Mouse (Mus musculus): Measurements from ENCODE around the gene Cpb2.

Gene Cpb2

GRCm38 (mm10) chr14:75242087-75242486 is at the start of gene Cpb2:
Cpb2 (plus strand) TSS chr14:75242287.
- DNase-seq (ENCODE audit: low spot score in 2 of 2) = no peak

DNA sequence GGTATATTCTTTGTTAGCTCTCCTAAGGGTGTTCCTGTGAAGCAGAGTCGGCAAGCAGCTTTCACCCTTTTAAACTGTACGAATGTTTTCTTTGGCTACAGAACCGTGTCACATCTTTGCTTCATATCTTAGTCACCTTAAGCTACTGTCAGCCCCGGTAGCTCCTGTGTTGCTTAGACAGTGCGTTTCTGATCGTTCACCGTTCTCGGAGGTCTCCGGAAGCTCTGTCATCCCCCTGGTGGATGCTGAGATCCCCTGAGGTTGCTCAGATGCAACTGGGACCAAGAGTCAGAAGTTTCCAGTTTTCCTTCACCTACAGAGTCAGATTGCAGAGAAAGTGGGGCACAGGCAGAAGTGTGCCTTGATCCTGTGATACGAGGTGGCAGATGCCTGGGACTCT is 49.7 kb upstream of the Cpb2 start:
- DNase-seq (ENCODE audit: low spot score in 2 of 2) = no peak

DNA sequence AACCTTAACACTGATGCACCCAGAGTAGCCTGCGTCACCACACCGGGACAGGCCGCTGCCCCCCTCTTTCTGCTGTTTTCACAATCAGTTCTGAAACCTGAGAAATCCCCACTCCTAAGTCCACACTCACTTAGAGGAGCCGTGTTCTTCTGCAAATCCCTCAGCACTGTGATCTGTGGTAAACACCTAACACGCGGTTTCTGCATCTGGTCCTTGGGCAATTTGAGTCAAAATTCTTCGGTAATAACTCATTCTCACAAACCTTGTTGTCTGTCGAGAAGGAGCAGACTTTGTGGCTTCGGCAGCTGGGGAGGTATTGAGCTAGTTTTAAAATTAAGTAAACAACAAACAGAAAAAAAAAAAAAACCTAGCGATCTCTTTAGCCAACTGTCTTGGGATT is 49.2 kb upstream of the Cpb2 start:
- DNase-seq (ENCODE audit: low spot score in 2 of 2) = no peak

- DNase-seq (ENCODE audit: low spot score in 2 of 2) = peak; percentile 34 to 66
Measured at GRCm38 (mm10) chr14:75195530-75195929, 46.6 kb upstream of the Cpb2 start.

- peak; percentile 66 to 81 for DNase-seq (ENCODE audit: low spot score in 2 of 2)
Measured at GRCm38 (mm10) chr14:75197027-75197426, 45.1 kb upstream of the Cpb2 start.

- DNase-seq (ENCODE audit: low spot score in 2 of 2) = no peak
Measured at GRCm38 (mm10) chr14:75197660-75198059, 44.4 kb upstream of the Cpb2 start.

- no peak for DNase-seq (ENCODE audit: low spot score in 2 of 2)
Measured at GRCm38 (mm10) chr14:75205363-75206051, 36.6 kb upstream of the Cpb2 start.

DNA sequence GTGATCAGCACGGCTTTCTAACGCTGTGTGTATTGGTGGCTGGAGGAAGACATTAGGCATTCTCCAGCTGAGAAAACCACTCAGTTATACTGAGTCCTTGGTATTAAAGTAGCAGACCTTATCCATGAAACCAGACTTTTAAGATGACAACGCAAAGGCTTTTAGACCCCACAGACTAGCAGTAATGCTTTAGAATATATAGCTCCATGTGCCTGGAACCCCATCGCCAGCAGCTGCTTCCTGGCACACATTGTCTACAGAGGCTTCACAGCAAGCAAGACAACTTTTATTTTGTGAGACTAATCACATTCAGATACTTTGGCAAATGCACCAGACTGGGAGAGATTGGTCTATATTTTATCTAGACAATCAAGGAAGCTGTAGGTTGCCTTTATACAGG is 35.8 kb upstream of the Cpb2 start:
- no peak for DNase-seq (ENCODE audit: low spot score in 2 of 2)

DNA sequence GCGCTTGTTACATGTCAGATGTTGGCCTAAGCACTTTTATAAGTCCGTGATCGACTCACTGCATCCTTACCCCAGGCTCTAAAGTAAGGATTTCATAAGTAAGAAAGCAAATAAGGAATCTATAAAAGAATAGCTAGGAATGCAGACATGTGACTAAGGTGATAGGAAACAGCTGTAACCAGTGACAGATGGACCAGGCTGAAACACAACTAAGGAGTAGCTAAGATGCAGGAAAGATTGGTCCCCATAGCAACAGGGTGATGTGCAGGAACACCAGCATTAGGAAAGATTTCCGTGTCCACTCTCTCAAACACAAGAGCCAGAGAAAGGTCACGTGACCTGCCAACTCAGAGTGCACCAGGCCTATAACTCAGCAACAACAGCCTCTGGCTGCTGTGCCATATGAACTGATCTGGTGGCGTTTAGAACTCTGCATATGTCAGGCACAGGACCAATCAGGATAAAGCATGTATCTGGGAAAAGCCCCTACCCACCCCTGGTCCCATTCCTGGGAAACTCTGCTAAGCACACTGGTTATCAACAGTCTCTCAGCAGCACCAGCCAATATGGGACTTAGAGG is 33.4 kb upstream of the Cpb2 start:
- DNase-seq (ENCODE audit: low spot score in 2 of 2) = no peak

GRCm38 (mm10) chr14:75213752-75214151 is 28.3 kb upstream of the Cpb2 start:
- no peak for DNase-seq (ENCODE audit: low spot score in 2 of 2)

GRCm38 (mm10) chr14:75218843-75219242 is 23.2 kb upstream of the Cpb2 start:
- no peak for DNase-seq (ENCODE audit: low spot score in 2 of 2)

DNA sequence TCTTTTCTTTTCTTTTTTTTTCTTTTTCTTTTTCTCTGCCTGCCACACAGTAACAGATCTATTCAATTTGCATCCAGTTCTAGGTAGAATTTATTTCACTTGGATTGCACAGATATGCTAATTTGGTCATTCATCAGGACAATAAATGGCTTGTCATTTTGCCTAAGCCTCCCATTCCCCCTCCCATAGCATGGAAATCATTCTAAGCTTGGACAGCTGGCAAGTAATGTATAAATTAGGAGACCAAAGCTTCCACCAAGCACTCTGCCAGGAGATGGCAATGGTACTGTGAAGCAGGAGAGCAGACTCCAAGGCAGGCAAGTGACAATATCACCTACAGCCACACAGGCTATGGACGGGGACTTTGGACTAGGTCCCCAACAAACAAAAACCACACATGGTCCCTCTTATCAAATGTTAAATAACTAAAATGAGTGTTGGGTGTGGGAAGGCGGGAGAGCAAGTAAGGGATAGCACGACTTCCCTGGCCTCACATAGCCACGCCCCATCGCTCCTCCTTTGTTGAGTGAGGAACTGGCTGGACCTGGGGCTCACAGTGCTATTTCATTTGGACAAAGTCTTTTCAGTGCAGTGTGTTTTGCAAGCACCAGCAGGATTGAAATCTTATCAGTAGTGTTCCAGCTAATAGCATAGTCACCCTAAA is 22.7 kb upstream of the Cpb2 start:
- no peak for DNase-seq (ENCODE audit: low spot score in 2 of 2)

GRCm38 (mm10) chr14:75222386-75222785 is 19.7 kb upstream of the Cpb2 start:
- no peak for DNase-seq (ENCODE audit: low spot score in 2 of 2)

- DNase-seq (ENCODE audit: low spot score in 2 of 2) = no peak
Measured at GRCm38 (mm10) chr14:75227453-75228084, 14.5 kb upstream of the Cpb2 start.

DNA sequence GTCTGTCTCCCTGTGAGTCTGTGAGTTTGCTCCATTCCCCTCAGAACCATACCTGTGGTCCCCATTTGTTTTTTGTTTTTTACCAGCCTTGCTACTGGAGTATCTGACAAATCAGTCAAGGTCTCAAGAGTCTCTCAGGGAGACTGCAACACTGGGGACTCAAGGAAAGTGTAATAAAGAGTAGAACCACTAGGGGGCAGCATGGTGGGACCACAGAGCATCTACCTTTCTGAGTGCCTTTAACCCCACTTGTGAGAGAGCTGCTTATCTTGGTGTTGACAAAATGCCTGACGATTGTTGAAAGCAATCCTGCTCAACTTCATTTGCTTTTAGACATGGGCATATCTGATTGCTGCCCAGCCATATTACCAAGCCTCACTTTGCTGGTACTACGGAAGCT is 12.3 kb upstream of the Cpb2 start:
- peak; percentile 28 to 68 for DNase-seq (ENCODE audit: low spot score in 2 of 2)

DNA sequence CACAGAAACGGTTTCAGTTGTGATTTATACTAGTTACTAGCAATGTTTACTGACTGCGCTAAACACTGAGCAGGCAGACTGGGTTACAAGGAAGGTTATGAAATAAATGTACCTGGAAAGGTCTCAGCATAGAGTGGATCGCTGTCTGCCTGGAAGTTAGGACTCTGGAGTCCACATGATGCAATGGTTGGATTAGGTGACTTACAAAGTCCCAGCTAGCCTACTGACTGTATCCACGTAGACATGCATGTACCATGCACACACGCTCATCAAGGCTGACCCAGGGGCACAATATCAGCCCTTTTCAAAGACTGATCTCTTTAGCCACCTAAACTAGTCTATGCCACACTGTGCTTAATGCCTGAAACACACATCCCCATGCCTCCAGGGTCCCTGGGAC is 9.0 kb upstream of the Cpb2 start:
- DNase-seq (ENCODE audit: low spot score in 2 of 2) = no peak

DNA sequence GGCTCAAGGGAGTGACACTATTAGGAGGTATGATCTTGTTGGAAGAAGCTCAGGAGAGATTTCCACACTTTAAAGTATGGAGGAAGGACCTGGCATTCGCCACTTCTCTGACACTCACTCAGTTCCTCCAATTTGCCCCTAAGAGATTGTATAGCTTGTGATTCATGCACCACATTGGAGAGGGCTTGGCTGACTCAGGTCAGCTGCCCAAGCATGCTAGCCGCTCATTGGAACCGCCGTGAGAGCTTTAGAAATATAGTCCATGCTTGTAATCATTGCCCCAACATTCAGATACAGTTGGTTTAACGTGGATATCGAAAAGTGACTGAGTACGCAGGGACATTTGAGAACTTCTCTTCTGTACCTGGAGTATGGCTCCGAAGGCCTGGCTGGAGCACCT is 6.5 kb upstream of the Cpb2 start:
- DNase-seq (ENCODE audit: low spot score in 2 of 2) = no peak

DNA sequence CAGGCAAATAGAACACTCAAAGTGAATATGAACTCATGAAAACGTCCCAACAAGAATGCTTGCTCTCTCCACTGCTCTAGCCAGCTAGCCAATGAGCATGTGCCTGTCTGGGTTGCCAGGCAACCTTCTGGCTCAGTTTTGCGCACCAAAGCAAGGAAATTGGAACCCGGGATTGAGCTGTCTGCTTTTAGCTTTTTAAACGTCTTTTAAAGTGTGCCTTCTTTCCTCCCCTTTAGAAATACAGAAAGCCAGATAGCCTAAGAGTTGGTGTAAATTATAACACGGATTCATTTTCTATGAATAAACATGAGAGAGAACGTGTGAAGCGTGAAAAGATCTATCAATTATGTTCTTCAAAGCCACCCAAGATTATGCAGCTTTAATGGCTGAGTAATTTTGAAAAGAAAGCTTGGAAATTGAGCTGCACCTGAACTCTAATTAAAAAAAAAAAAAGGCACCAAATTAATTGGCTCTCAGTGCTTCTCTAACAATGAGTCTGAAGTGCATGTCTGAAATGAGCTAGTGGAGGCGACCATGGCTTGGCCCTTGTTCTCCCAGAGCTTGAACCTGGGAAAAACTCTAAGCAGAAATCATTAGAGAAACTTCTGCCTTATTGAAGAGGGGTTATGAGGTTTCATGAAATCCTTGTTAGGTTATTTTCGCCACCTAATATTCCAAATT is 6.0 kb upstream of the Cpb2 start:
- no peak for DNase-seq (ENCODE audit: low spot score in 2 of 2)

GRCm38 (mm10) chr14:75236636-75237003 is 5.5 kb upstream of the Cpb2 start:
- no peak for DNase-seq (ENCODE audit: low spot score in 2 of 2)

GRCm38 (mm10) chr14:75237096-75237495 is 5.0 kb upstream of the Cpb2 start:
- DNase-seq (ENCODE audit: low spot score in 2 of 2) = no peak

DNA sequence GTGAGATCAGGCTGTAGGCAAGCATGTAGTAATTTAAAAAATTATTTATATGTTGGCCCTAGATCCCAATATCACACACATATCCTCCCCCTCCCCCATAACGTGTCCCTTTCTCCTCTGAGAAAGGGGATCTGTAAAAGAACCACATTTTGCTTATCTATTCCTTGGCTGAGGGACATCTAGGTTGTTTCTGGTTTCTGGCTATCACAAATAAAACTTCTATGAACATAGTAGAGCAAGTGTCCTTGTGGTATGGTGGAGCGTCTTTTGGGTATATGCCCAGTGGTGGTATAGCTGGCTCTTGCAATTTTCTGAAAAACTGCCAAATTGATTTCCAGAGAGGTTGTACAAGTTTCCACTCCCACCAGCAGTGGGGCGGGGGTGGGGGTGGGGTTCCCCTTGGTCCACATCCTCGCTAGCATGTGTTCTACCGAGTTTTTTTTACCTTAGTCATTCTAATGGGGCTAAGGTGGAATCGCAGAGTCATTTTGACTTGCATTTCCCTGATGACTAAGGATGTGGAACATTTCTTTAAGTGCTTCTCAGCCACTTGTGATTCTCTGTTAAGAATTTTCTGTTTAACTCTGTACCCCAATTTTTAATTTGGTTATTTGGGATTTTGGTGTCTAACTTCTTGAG is 3.9 kb upstream of the Cpb2 start:
- no peak for DNase-seq (ENCODE audit: low spot score in 2 of 2)
